Mouse (Mus musculus) liver, adult 2 months (tissue): ENCODE results near the gene Dlg5. TPM values are rescaled to one million over a fixed set of nuclear protein-coding genes. Genes with fewer than 3 reads are reported as not detected.

Experiments
- DNase-seq: peaks from one replicate; pipeline ENCODE4 v3.0.0-alpha.2; 2011; ENCODE audit warnings: low read depth, low spot score; ENCODE audit errors: extremely low read depth
- H3K27ac ChIP-seq: fragments of 200-500 bp; replicated peaks from 2 replicates; pipeline ENCODE4 v1.5.1; 2012; ENCODE audit warnings: low read depth, mild to moderate bottlenecking, control low read depth, inconsistent platforms, low read length; ENCODE audit not compliant: insufficient read depth
- H3K27me3 ChIP-seq: fragments of 200-500 bp; 2 replicates; pipeline ENCODE4 v1.6.1; 2012; ENCODE audit warnings: mild to moderate bottlenecking, moderate library complexity, low read length, inconsistent platforms; ENCODE audit not compliant: control insufficient read depth, insufficient read depth
- H3K36me3 ChIP-seq: fragments of 200-500 bp; 2 replicates; pipeline ENCODE4 v1.6.1; 2012; ENCODE audit warnings: low read length, inconsistent platforms; ENCODE audit not compliant: control insufficient read depth, insufficient read depth
- H3K4me1 ChIP-seq: fragments of 200-500 bp; 2 replicates; pipeline ENCODE4 v1.6.1; 2011; ENCODE audit warnings: low read length; ENCODE audit not compliant: control insufficient read depth, insufficient read depth
- H3K4me3 ChIP-seq: fragments of 200-500 bp; 2 replicates; pipeline ENCODE4 v1.5.1; 2011; ENCODE audit warnings: low read depth, mild to moderate bottlenecking, control low read depth, low read length, moderate library complexity; ENCODE audit not compliant: insufficient read depth
- H3K79me2 ChIP-seq: fragments of 200-500 bp; 2 replicates; pipeline ENCODE4 v1.6.1; 2012; ENCODE audit warnings: inconsistent platforms, mild to moderate bottlenecking, low read length, moderate library complexity; ENCODE audit not compliant: control insufficient read depth, insufficient read depth
- H3K9ac ChIP-seq: fragments of 200-500 bp; 2 replicates; pipeline ENCODE4 v1.6.1; 2012; ENCODE audit warnings: low read depth, mild to moderate bottlenecking, control low read depth, inconsistent platforms, low read length
- CTCF ChIP-seq: fragments of 200-500 bp; IDR thresholded peaks from 2 replicates; pipeline ENCODE4 v1.5.1; 2011; ENCODE audit warnings: low read depth, low read length, control low read depth
- POLR2A ChIP-seq: fragments of 200-500 bp; IDR thresholded peaks from 2 replicates; pipeline ENCODE4 v1.6.1; 2011; ENCODE audit warnings: low read length, control low read depth; ENCODE audit not compliant: insufficient read depth; ENCODE audit errors: extremely low read depth
- WGBS: fragments of 180-500 bp; shearing (Covaris S2); methylation state at CpG from one replicate; pipeline ENCODE4 v1.1.7; 2018; 5-methylcytosine and 5-hydroxymethylcytosine counted together
- polyA plus RNA-seq: library from polyadenylated mRNA; depleted of rRNA; stranded (reverse); fragments of >200 nt; gene quantifications from 2 replicates; pipeline ENCODE4 v1.2.3, GENCODE M21; 2012
- total RNA-seq: library from RNA; depleted of rRNA; stranded (reverse); fragments of >200 nt; gene quantifications from 2 replicates; pipeline ENCODE4 v1.2.3, GENCODE M21; 2014

Gene Dlg5
- total and polyA plus RNA-seq, 2 experiments: 2.4 to 4.0 TPM

- H3K27me3 ChIP-seq: no peaks in the 10 kb centered on the region; the same call in 1 of the 2 replicates
- no peak overlapping the region for H3K27ac ChIP-seq
- H3K79me2 ChIP-seq: no peaks in the 10 kb centered on the region
- no peak for TF ChIP-seq POLR2A
- no peak for TF ChIP-seq CTCF
- DNase-seq: no peak
- WGBS: 59% methylated on average over 4 of the region's 4 CpGs
- H3K9ac ChIP-seq: no peak overlapping the region
- no peaks in the 10 kb centered on the region for H3K4me1 ChIP-seq
- H3K36me3 ChIP-seq: no peaks in the 10 kb centered on the region
- H3K4me3 ChIP-seq: no peak overlapping the region
Measured at GRCm38 (mm10) chr14:24281278-24281677, 35.6 kb upstream of the Dlg5 start.

GRCm38 (mm10) chr14:24275534-24275933 is 29.8 kb upstream of the Dlg5 start:
- Histone ChIP-seq H3K4me1 (no peaks in the 10 kb centered on the region), H3K4me3 (no peak overlapping the region), H3K79me2 (no peaks in the 10 kb centered on the region), H3K27me3 (no peaks in the 10 kb centered on the region), H3K27ac (no peak overlapping the region), H3K9ac (no peak overlapping the region), H3K36me3 (no peaks in the 10 kb centered on the region)
- DNase-seq: no peak
- TF ChIP-seq POLR2A (no peak), CTCF (0 out of 2 replicates have a peak, but pooled peaks have one; percentile 9)
- 46% methylated on average over 2 of the region's 2 CpGs for WGBS

- TF ChIP-seq POLR2A: no peak
- peak; percentile 39 for TF ChIP-seq CTCF
- peak; percentile 12 for DNase-seq
- Histone ChIP-seq H3K4me3 (no peak overlapping the region), H3K36me3 (no peaks in the 10 kb centered on the region), H3K4me1 (no peaks in the 10 kb centered on the region), H3K79me2 (no peaks in the 10 kb centered on the region), H3K27ac (no peak overlapping the region), H3K27me3 (no peaks in the 10 kb centered on the region), H3K9ac (no peak overlapping the region)
- WGBS: 62% methylated on average over 2 of the region's 2 CpGs
Measured at GRCm38 (mm10) chr14:24273575-24273974, 27.9 kb upstream of the Dlg5 start.

DNA sequence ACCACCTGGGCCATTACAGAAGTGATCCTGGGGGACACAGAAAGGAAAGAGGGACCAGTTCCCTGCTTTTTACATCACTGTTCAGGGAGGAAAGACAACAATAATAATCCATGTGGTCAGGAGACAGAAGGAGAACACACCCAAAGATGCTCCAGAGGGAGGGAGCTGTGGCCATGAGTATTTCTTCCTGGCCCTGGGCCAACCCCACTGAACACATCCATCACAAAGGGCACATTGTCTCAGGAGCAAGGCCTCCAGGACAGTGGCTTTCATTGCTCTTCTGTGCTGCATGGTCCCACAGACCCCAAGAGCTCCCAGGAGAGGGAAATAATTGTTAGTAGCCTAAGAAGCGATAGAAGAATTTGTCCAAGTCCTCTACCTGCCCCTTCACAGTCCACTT is 23.9 kb upstream of the Dlg5 start:
- no peaks in the 10 kb centered on the region for H3K79me2 ChIP-seq
- no peaks in the 10 kb centered on the region for H3K36me3 ChIP-seq
- TF ChIP-seq POLR2A: no peak
- no peak for TF ChIP-seq CTCF
- H3K27me3 ChIP-seq: no peaks in the 10 kb centered on the region
- H3K9ac ChIP-seq: no peak overlapping the region
- DNase-seq: no peak
- H3K4me1 ChIP-seq: no peaks in the 10 kb centered on the region
- 88% methylated on average over 1 of the region's 1 CpGs for WGBS
- no peak overlapping the region for H3K27ac ChIP-seq
- no peak overlapping the region for H3K4me3 ChIP-seq

- H3K9ac ChIP-seq: no peak overlapping the region
- H3K4me3 ChIP-seq: no peak overlapping the region
- H3K4me1 ChIP-seq: no peaks in the 10 kb centered on the region
- DNase-seq: no peak
- H3K79me2 ChIP-seq: no peaks in the 10 kb centered on the region
- no peaks in the 10 kb centered on the region for H3K36me3 ChIP-seq
- 66% methylated on average over 2 of the region's 2 CpGs for WGBS
- no peaks in the 10 kb centered on the region for H3K27me3 ChIP-seq
- H3K27ac ChIP-seq: no peak overlapping the region
- TF ChIP-seq POLR2A: no peak
- TF ChIP-seq CTCF: no peak
Measured at GRCm38 (mm10) chr14:24262915-24263314, 17.2 kb upstream of the Dlg5 start.

GRCm38 (mm10) chr14:24262382-24262781 is 16.7 kb upstream of the Dlg5 start:
- Histone ChIP-seq H3K79me2 (no peaks in the 10 kb centered on the region), H3K27ac (no peak overlapping the region), H3K4me3 (no peak overlapping the region), H3K36me3 (no peaks in the 10 kb centered on the region), H3K27me3 (no peaks in the 10 kb centered on the region), H3K9ac (no peak overlapping the region), H3K4me1 (no peaks in the 10 kb centered on the region)
- TF ChIP-seq CTCF (no peak), POLR2A (no peak)
- no peak for DNase-seq
- 75% methylated on average over 6 of the region's 6 CpGs for WGBS
